Mouse (Mus musculus): Measurements from ENCODE around the gene Eef2.

Eef2 gene

DNA sequence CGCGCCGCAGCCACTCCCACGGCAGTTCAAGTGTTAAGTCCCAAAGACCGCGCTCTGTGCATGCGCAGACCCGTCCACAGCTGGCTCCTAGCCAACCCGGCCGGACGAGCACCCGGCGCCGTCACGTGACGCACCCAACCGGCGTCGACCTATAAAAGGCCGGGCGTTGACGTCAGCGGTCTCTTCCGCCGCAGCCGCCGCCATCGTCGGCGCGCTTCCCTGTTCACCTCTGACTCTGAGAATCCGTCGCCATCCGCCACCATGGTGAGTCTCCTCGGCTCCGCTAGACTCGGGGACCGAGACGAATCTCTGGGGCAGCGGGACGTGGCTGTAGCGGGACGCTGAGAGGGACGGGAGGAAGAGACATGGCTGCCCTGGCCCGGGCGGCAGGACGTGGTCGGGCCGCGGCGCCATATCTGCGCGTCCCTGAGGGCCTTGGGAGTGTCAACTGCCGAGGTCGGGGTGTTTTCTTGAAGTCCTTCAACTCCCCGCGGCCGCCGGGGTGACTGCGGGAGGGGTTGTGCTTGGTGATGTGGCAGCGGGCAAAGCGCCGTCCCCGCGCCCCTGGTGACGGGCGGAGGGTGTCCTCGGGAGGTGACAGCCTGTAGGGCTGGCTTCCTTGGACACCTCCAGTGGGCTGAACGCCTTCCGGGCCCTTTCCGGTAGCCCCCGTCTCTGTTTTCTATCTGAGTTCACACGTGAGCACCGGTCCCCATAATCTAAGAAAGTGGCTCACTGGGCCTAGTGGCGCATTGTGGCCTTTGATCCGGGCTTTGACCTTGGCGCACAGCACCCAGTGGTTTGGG, at the start of gene Eef2:
TSS of gene Eef2 (plus strand) at position 166 of the 806 bp plus-strand sequence.
- in situ Hi-C loops (cut with MboI, MseI): loop anchor here (5.0 kb wide), 1 partner anchor 39 kb away; the partner anchor contains the start of gene Zbtb7a

DNA sequence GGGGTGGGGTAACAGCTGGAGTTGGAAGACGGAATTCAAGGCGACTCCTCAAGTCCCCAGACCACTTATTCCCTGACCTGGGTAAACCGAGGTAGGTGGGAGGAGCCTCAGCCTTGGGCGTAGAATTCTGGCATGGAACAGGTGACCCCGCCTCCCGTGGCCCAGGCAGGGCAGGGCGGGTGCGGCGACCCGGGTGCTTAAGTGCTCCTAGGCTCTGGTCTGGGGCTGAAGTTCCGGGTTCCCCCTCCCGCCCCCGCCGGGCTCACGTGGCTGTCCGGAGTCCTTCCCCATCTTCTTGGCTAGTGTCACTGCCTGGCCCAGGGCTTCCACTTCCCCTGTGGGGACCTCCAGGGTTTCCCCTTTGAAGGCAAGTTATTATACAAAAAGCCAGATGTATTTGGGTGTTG, 42.2 kb upstream of the Eef2 start:
- in situ Hi-C loops (cut with MboI, MseI): no loop called here

DNA sequence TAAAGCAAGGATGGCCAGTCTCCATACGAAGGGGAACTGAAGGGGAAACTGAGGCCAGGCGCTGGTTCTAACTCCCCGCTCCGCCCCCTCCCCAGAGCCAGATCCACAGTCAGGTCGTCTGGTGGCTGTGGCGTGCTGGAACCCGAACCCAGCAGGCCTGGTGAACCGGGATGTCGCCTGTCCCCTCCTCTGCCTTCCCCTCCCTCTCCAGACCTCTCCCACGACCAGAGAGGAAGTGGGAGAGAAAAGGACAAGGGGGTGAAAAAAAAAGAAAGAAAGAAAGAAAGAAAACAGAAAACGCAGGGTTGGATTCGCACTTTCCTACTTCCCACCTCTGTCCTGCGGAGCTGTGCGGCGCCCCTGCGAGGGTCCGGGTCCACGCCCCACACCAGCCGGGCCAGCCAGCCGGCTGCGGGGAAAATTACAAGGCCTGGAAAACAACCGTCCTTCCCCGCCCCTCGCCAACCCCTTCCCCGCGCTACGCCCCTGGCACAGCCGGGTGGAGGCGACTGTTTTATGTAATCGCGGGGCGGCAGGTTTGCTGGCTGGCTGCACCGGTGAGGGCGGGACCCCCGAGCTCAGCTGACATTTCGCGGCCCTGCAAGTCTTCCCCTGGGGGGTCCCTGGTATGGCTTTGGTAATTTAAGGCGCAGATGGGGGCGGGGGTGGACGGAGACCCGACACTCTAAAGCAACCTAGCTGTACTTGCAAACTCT, 41.3 kb upstream of the Eef2 start, which contains the start of gene Zbtb7a:
TSS of gene Zbtb7a (plus strand) at position 255 of the 716 bp plus-strand sequence.
- in situ Hi-C loops (cut with MboI, MseI): loop anchor here (5.0 kb wide), 1 partner anchor 42 kb away; the partner anchor contains the start of gene Eef2

DNA sequence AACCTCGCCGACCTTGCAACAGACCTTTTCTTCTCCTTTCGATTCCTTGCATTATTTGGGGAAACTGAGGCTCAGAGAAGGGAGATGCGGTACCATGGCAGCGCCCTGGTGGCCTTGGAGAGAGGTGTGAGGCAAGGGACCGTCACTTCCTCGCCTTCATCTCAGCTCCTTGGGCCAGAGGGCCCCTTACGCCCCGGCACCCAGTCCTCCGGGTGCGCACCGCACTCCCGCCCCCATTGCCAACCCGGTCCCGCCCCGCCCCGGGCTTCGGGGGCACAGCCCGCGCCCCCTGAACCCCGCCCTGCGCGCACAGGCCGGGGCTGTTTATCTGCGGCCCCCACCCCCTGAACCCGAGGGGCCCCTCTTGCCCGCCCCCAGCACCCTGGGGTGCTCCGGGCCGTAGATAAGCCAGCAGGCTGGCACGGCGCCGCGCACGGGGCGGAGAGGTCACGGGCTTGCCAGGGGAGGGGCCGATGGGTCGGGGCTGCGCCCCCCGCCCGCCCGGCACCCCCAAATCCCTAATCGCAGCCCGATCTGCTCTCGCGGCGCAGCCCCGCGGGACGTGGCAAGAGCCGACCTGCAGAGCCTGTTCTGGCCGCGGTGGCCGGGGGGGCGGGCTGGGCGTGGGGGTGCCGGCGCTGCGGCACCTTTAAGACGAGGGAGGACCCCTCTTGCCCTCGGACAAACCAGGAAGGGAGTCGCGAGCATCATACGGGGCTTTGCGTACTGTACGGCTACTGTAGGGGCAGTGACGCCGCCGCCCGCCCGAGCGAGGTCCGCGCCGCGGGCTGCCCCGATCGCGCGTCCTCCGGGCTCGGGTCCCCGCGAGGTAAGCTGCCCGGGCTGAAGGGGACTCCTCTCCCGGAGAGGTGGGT, 40.4 kb upstream of the Eef2 start:
- in situ Hi-C loops (cut with MboI, MseI): loop anchor here (5.0 kb wide), 1 partner anchor 41 kb away; the partner anchor contains the start of gene Eef2

DNA sequence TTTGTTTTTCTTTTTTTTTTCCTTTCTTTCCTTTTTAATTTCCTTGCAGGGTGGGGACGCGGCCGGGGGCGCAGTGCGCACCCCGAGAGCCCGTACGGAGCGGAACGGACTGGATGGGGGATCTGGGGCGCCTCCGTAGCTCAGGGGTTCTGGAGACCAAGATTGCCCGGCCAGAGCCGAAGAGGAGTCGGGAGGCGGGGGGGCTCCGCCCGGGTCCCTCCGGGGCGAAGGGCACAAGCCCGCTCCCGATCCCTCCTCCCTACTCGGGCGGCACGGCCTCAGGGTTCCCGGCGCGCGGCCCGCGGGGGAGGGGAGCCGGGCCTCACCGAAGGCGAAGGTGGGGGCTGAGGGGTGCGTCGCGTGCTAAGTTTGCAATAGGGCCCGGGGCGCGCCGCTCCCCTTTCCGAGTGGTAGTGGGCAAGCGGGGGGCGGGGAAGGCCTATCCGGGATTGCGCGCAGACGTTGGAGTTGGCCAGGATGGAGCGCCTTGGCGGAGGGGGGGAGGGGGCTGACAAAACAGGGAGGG, 39.7 kb upstream of the Eef2 start:
- in situ Hi-C loops (cut with MboI, MseI): loop anchor here (5.0 kb wide), 1 partner anchor 41 kb away; the partner anchor contains the start of gene Eef2

DNA sequence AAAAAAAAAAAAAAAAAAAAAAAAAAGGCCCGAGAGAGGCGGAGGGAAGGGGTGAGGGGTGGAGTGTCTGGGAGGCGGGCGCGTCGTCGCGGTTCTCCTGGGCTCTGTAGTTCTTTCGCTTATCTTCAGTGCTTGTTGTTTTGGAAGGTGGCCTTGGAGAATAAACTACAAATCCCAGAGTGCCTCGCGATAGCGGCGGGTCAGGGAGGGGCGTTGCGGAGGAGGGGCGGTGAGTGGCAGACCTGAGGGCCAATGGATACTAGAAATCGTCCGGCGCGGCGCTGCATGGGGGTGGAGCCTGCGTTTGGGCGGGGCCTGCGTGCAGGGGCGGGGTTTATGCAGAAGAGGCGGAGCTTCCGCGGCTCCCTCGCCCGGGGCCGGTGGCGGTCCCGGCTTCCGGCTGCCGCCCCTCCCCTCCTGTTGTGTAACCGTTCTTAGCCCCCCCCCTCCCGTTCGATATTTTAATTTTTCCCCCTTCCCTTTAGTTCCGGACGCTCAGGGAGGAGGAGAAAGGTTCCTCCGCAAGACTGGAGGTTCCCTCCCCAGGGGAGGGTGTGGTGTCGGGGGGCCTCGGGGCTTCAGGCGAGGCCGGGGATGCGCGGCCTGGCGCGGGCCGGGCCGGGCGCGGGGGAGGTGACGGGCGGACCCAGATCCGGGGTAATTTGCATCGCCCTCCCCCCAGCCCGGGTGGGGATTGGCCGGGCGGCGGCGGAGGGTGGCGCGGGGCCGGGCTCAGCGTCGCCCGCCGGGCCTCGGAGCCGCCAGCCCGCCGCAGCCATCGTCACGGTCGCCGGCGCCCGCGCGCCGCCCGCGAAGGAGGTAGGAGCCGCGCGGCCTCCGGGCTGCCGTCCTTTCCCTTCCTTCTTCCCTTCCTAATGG, 38.9 kb upstream of the Eef2 start:
- in situ Hi-C loops (cut with MboI, MseI): loop anchor here (5.0 kb wide), 1 partner anchor 40 kb away; the partner anchor contains the start of gene Eef2

DNA sequence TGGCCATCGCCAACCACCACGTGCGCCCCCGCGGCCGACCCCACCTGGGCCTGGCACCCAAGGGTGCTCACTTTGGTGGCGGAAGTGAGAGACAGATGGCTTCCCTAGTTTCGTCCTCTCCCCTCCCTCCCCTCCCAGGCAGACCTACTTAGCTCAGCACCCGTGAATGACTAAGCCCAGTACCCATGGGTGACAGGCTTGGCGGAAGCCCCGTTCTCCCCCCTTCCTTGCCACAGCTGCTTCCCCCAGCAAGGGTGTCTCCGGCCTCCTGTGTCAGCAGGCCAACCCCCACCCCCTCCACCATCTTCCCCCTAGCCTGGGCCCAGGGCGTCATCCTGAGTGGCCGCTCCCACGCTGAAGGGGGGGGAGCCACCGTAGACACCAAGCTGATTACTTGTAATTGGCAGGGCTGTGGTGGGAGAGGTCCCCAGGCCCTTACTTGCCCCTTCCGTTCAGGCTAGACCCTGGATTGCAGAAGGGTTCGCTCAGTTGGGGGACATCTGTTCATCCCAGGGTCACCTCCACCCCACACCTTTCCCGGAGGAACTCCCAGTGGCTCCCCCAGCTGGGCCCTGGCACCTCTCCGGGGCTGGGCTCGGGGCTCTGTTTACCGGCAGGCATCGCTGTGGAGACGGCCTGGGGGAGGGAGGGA, 38.2 kb upstream of the Eef2 start:
- in situ Hi-C loops (cut with MboI, MseI): loop anchor here (5.0 kb wide), 1 partner anchor 39 kb away; the partner anchor contains the start of gene Eef2

DNA sequence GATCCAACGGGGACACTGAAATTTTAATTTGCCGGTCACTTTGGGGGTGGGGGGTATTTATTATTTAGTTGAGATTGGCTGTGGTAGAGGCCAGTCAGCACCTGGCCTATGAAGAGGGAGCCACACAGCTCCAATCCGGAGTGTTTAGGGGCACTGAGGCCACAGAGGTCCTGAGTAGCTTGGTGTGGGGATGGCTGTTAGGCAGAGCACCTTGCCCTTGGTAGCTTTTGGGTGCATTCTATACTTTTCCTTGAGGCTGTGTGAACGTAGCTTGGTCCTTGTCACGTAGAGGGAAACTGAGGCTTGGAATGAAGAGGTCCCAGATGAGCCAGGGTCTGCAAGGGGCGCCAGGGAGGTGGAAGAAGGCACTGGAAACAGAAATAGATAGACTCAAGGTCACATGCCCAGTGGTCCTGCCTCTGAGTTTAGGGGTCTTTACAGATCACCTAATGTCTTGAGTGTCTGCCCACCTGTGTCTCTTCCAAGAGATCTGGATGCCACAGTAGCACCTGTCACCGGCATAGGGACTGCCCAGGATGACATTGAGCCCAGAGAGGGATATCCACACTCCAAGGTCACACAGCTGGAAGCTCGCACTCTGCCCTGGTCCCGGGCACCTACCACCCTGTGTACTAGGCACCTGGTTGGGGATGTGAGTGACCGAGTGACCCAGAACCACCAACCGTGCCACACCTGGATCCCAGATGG, 37.5 kb upstream of the Eef2 start:
- in situ Hi-C loops (cut with MboI, MseI): loop anchor here (5.0 kb wide), 1 partner anchor 38 kb away; the partner anchor contains the start of gene Eef2

DNA sequence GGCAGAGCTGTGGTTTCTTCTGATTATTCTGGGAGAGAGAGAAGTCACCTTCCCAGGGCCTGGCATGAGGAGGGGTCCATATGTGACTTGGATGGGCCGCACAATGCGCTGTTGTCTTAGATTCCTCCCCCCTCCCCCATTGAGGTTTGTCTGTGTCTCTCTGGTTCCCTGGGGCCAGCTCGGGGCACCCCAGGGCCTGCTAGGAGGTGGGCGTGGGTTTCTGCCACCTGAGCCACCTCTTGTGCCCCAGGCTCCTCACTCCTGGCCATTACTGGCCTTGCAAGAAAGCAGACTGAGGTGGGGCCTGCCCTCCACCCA, 36.9 kb upstream of the Eef2 start:
- in situ Hi-C loops (cut with MboI, MseI): loop anchor here (5.0 kb wide), 1 partner anchor 38 kb away; the partner anchor contains the start of gene Eef2

DNA sequence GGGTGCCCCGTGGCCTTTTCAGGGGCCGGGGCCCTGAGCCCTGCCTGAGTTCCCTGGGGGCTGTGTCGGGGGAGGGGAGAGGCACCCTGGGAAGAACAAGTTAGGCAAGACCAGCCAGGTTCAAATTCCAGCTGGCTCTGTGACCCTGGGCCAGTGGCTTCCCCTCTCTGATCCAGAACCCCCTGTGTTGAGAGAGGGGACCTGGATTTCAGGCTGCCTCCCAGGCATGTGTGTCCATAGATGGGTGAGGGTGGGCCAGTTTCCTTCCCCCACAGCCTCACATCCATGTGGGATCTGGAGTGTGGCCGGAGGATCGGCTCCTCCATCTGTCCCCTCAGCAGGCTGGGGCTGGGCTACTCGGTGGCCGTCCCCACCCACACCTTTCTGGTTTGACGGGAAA, 36.4 kb upstream of the Eef2 start:
- in situ Hi-C loops (cut with MboI, MseI): no loop called here

DNA sequence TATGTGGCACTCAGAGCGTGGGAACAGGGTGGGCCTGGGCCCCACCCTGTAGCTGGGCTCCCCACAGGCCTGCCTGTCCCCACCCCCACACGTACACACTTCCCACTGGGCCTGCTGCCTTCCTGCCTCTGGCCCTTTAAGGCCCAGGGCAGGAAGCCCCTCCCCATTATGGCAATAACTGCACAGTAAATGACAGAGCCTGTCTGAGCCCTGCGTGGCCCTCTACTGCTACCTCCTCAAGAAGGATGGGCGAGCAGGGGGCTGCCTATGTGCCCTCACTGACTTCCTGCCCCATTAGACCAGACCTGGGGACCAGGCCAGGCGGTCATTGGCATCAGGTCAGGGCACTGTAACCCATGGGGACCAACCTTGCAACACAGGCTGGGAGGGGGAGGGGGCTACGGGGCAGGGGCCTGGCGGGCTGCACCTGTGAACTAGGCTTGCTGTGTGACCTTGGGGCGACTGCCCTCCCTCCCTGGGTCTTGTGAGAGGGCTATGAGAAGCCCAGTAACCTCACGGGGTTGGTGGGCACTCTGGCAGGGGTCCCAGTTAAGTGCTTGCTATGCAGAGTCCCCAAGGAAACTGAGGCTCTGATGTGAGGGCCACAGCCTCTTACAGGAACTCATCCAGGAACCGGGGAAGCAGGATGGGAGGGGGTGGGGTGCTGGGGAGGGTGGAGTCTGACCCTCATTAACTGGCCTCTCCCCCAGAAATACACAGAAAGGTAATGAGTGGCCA, 35.5 kb upstream of the Eef2 start:
- in situ Hi-C loops (cut with MboI, MseI): no loop called here

DNA sequence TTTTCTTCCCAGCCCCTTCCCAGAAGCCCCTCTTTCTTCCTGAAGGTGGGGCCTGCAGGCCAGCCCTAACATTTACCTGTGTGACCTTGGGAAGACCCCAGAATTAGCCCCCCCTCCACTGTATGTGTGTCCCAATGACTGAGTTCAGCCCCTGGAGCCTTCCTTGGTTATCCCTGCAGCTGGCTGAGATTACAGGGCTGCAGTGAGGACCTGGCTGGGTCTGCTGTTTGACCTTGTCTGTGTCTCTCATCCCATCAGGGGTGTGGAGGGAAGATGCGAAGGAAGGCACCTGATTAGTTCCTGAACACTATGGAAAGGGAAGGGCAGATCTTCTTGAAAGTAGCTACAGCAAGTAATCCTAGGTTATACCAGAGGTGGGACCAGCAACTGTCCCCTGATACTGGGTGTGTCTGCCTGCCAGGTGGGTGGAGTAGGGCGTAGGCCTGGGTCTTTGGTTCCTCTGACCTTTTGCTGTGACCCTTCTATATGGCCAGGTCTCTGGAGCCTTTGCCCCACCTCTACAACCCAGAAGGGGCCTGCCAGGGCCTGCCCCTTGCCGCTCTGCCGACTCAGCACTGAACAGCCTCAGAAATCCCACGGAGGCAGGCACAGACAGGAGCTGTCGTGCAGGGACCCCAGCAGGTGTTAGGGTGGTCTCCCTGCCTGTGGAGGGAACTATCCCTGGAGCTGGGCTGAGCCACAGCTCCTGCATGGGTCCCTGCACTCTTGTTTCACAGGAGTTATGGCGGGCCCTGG, 34.8 kb upstream of the Eef2 start:
- in situ Hi-C loops (cut with MboI, MseI): no loop called here

DNA sequence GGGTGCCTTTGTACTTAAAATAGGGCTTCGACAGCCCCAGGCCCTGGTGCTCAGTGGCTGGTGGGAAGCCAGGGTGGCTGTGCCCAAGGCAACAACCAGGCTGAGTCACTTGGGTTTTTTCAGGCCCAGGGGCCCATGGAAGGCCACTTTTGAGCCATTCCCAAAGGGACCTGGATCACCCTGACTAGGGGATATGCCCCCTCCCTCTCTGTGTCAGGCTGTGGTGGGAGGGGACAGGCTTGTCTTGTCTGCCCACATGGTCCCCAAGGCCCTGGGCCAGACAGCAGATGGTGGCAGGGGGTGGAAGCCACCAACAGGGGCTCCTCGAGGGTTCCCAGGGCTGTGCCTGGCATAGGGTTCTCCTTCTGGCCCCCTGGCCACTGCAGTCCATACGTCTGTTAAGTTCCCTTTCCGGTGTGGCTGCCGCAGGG, 33.9 kb upstream of the Eef2 start:
- in situ Hi-C loops (cut with MboI, MseI): no loop called here

DNA sequence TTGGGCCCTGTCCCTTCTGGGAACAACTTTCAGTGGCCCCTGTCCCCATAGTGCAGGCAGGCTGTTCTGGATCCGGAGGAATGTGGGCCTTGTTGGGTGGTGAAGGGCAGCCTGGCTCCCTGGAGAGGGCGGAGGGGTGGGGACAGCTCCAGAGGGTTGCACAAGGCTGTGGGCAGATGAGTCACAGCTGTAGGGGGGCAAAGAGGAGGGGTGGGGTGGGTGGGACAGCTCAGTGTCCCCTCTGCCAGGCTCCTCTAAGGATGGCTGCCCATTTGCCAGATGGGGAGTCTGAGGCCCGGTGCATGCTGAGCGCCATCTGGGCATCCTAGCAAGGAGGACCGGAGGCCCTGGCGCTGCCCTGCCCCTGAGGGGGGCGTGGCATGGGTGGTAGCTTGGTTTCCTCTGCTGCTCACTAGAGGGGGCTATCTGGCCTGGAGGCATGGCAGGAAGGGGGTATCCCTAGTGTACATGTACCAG, 33.2 kb upstream of the Eef2 start:
- in situ Hi-C loops (cut with MboI, MseI): no loop called here

DNA sequence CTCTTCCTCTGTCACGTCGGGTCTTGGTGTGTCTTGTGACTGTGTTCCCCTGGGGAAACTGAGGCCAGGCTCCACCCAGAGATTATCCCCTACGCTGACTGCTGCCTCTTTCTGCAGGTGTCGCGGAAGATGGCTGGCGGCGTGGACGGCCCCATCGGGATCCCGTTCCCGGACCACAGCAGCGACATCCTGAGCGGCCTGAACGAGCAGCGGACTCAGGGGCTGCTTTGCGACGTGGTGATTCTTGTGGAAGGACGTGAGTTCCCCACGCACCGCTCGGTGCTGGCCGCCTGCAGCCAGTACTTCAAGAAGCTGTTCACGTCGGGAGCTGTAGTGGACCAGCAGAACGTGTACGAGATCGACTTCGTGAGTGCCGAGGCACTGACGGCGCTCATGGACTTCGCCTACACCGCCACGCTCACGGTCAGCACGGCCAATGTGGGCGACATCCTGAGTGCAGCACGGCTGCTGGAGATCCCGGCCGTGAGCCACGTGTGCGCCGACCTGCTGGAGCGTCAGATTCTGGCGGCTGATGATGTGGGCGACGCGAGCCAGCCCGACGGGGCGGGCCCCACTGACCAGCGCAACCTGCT, 32.5 kb upstream of the Eef2 start:
- in situ Hi-C loops (cut with MboI, MseI): no loop called here

DNA sequence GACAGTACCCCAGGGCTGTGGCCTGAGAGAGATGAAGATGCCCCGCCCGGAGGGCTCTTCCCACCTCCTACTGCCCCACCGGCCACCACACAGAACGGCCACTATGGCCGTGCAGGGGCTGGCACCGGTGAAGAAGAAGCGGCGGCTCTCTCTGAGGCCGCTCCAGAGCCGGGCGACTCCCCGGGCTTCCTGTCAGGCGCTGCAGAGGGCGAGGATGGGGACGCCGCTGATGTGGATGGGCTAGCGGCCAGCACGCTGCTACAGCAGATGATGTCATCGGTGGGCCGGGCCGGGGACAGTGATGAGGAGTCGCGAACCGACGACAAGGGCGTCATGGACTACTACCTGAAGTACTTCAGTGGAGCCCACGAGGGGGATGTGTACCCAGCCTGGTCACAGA, 31.8 kb upstream of the Eef2 start:
- in situ Hi-C loops (cut with MboI, MseI): no loop called here

DNA sequence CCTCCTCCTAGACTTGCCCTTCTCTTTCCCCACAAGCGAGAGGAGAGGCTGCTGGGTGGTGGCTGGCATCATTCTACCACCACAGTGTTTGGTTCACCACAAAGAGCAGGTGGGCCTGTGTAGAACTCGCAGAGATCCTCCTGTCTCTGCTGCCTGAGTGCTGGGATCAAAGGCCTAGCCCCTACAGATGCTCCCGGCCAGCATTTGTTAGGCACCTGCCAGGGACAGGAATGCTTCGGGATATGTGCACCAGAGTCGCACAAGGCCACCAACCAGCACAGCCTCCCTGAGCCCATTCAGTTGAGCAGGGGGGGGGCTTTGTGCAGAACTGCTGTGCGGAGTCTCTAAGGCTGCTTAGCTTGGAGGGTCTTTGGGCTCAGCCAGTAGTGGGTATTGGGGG, 31.1 kb upstream of the Eef2 start:
- in situ Hi-C loops (cut with MboI, MseI): no loop called here

Measured in T-helper 2 cell (primary cell).